Mouse (Mus musculus): Measurements from ENCODE around the gene Dnaja2. TPM values are rescaled to one million over a fixed set of nuclear protein-coding genes. Genes with fewer than 3 reads are reported as not detected.

The Dnaja2 gene
- total and polyA plus RNA-seq, 3 experiments: 150 to 471 (median 227) TPM

DNA sequence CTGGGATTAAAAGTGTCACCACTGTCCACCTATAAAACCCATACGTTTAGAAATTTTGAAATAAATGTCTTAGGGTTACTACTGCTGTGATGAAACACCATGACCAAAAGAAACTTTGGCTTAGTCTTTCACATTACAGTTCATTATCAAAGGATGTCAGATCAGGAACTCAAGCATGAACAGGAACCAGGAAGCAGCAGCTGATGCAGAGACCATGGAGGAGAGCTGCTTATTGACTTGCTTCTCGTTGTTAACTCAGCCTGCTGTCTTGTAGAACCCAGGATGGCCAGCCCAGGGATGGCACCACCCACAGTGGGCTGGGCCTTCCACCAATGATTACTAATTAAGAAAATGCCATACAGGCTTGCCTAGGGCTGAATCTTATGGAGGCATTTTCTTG, 4.8 kb upstream of the Dnaja2 start:
- H3K4me3 ChIP-seq (replicated peaks in 1 of 3; ENCODE audit: low read depth in 2 of 3, low read length in 2 of 3, poor library complexity in 1 of 3): no peak overlapping the region

GRCm38 (mm10) chr8:85559201-85559600, 4.1 kb upstream of the Dnaja2 start:
- Histone ChIP-seq H3K4me1 (ENCODE audit: control insufficient read depth in 1 of 2, insufficient read depth in 2 of 2) (peaks cover 8 to 26% of the 10 kb centered on the region in 2 experiments), H3K9me3 (replicated peaks; ENCODE audit: low read length) (no peaks in the 10 kb centered on the region), H3K9ac (ENCODE audit: insufficient read depth, low read depth) (no peak overlapping the region), H3K79me2 (replicated peaks; ENCODE audit: control insufficient read depth, extremely low read depth, insufficient read depth, poor library complexity, severe bottlenecking) (peaks cover 9% of the 10 kb centered on the region), H3K27me3 (replicated peaks) (no peaks in the 10 kb centered on the region), H3K4me2 (ENCODE audit: insufficient read depth, low read depth, poor library complexity, severe bottlenecking) (no peak overlapping the region), H3K4me3 (replicated peaks in 1 of 3; ENCODE audit: low read depth in 2 of 3, low read length in 2 of 3, poor library complexity in 1 of 3) (no peak overlapping the region), H3K27ac (ENCODE audit: insufficient read depth, low read depth) (peak overlapping the region; percentile 2; the same call in 1 of the 2 replicates), H3K36me3 (replicated peaks in 1 of 2; ENCODE audit: control insufficient read depth in 1 of 2, insufficient read depth in 1 of 2, low read length in 1 of 2) (peaks cover 0 to 11% of the 10 kb centered on the region in 2 experiments)
- DNase-seq (ENCODE audit: extremely low read depth): peak; percentile 69
- TF ChIP-seq ZNF384 (IDR thresholded peaks at IDR 0.05; ENCODE audit: low read depth, low read length) (no peak), RCOR1 (conservative IDR thresholded peaks at IDR 0.05; ENCODE audit: low read depth, low read length) (no peak), EP300 (IDR thresholded peaks at IDR 0.05; ENCODE audit: low read length) (peak; percentile 60), CHD1 (IDR thresholded peaks at IDR 0.05; ENCODE audit: low read depth, low read length) (no peak), ETS1 (conservative IDR thresholded peaks at IDR 0.05; ENCODE audit: low read depth, low read length) (0 out of 2 replicates have a peak, but pooled peaks have one; percentile 7), IRF4 (IDR thresholded peaks at IDR 0.05; ENCODE audit: low read depth, low read length) (peak; percentile 72), MYC (IDR thresholded peaks at IDR 0.05; ENCODE audit: low read depth, low read length) (peak; percentile 36; the same call in 1 of the 2 replicates), POLR2A (IDR thresholded peaks at IDR 0.05; ENCODE audit: low read depth, low read length) (peak; percentile 45; the same call in 1 of the 2 replicates), HCFC1 (IDR thresholded peaks at IDR 0.05; ENCODE audit: low read depth, low read length) (no peak)
- in situ Hi-C loops (cut with MboI; ENCODE audit: low pct_ligation_motif_present, low pct_unique_long_range_greater_than_20kb, low sequenced_read_pairs): no loop called here
- dilution Hi-C loops (cut with MboI; ENCODE audit: extremely low pct_ligation_motif_present, extremely low pct_unique_long_range_greater_than_20kb, low sequenced_read_pairs): no loop called here

More for the DNA sequence above, 4.8 kb upstream of the Dnaja2 start:
- Histone ChIP-seq H3K9ac (ENCODE audit: insufficient read depth, low read depth) (no peak overlapping the region), H3K27me3 (replicated peaks) (no peaks in the 10 kb centered on the region), H3K79me2 (replicated peaks; ENCODE audit: control insufficient read depth, extremely low read depth, insufficient read depth, poor library complexity, severe bottlenecking) (peaks cover 1% of the 10 kb centered on the region; the same call in 1 of the 2 replicates), H3K4me2 (ENCODE audit: insufficient read depth, low read depth, poor library complexity, severe bottlenecking) (no peak overlapping the region), H3K9me3 (replicated peaks; ENCODE audit: low read length) (no peaks in the 10 kb centered on the region), H3K36me3 (replicated peaks in 1 of 2; ENCODE audit: control insufficient read depth in 1 of 2, insufficient read depth in 1 of 2, low read length in 1 of 2) (peaks cover 0 to 13% of the 10 kb centered on the region in 2 experiments), H3K27ac (ENCODE audit: insufficient read depth, low read depth) (no peak overlapping the region), H3K4me1 (ENCODE audit: control insufficient read depth in 1 of 2, insufficient read depth in 2 of 2) (peaks cover 8 to 26% of the 10 kb centered on the region in 2 experiments)
- dilution Hi-C loops (cut with MboI; ENCODE audit: extremely low pct_ligation_motif_present, extremely low pct_unique_long_range_greater_than_20kb, low sequenced_read_pairs): no loop called here
- no peak for DNase-seq (ENCODE audit: extremely low read depth)
- in situ Hi-C loops (cut with MboI; ENCODE audit: low pct_ligation_motif_present, low pct_unique_long_range_greater_than_20kb, low sequenced_read_pairs): no loop called here
- TF ChIP-seq JUND (conservative IDR thresholded peaks at IDR 0.05; ENCODE audit: low read depth, low read length): no peak
- TF ChIP-seq CHD1 (IDR thresholded peaks at IDR 0.05; ENCODE audit: low read depth, low read length): no peak
- no peak for TF ChIP-seq POLR2A (IDR thresholded peaks at IDR 0.05; ENCODE audit: low read depth, low read length)
- TF ChIP-seq NRF1 (IDR thresholded peaks at IDR 0.05; ENCODE audit: low read depth, low read length): no peak
- TF ChIP-seq POLR2AphosphoS2 (IDR thresholded peaks at IDR 0.05; ENCODE audit: low read depth, low read length): no peak
- TF ChIP-seq E2F4 (IDR thresholded peaks at IDR 0.05; ENCODE audit: insufficient replicate concordance, low read depth, low read length): no peak
- TF ChIP-seq ETS1 (conservative IDR thresholded peaks at IDR 0.05; ENCODE audit: low read depth, low read length): no peak
- TF ChIP-seq NELFE (IDR thresholded peaks at IDR 0.05; ENCODE audit: low read depth, low read length): no peak
- no peak for TF ChIP-seq MAFK (IDR thresholded peaks at IDR 0.05; ENCODE audit: insufficient replicate concordance, low read length)
- TF ChIP-seq GABPA (IDR thresholded peaks at IDR 0.05; ENCODE audit: insufficient replicate concordance, low read depth, low read length): no peak
- no peak for TF ChIP-seq RAD21 (IDR thresholded peaks at IDR 0.05; ENCODE audit: low read depth, low read length)
- no peak for TF ChIP-seq TCF12 (IDR thresholded peaks at IDR 0.05; ENCODE audit: low read depth, low read length)
- no peak; the same call in 1 of the 2 replicates for TF ChIP-seq ELF1 (IDR thresholded peaks at IDR 0.05; ENCODE audit: low read depth, low read length)
- no peak for TF ChIP-seq UBTF (IDR thresholded peaks at IDR 0.05; ENCODE audit: low read depth, low read length)
- TF ChIP-seq MEF2A (IDR thresholded peaks at IDR 0.05; ENCODE audit: borderline replicate concordance, low read depth, low read length): no peak
- TF ChIP-seq SIN3A (IDR thresholded peaks at IDR 0.05; ENCODE audit: low read length): no peak
